Mouse (Mus musculus) CD8-positive naive resting alpha-beta T cell, adult 2 months (primary cell): Measurements from ENCODE around the gene Dhdh.
A peak's percentile ranks its signal among the peaks of the same experiment; 100 is the strongest.

ENCODE experiments used
- DNase-seq, 2 experiments: peaks; one replicate each; pipeline ENCODE4 v3.0.0; 2022; ENCODE audit warnings: low read depth in 2 of 2, low spot score in 2 of 2

Gene Dhdh

DNA sequence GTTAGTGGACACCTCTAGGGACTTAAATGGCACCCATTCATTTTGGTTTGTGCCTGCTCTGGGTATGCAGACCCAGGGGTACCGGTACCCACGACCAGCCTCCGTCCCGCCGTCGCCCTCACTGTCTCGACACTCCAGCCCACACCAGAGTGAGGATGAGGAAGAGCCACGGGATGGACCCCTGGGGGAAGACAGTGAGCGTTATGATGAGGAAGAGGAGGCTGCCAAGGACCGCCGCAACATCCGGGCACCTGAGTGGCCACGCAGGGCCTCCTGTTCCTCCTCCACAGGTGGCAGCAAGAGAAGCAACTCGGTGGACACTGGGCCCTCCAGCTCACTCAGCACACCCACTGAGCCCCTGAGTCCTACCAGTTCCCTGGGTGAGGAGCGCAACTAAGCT, 33.6 kb downstream of the Dhdh start:
- DNase-seq: no peak

GRCm38 (mm10) chr7:45451344-45451982, 37.1 kb downstream of the Dhdh start:
- peak; percentile 78 to 87 for DNase-seq

- DNase-seq: no peak
Observed at GRCm38 (mm10) chr7:45449974-45450373, 38.6 kb downstream of the Dhdh start.

DNA sequence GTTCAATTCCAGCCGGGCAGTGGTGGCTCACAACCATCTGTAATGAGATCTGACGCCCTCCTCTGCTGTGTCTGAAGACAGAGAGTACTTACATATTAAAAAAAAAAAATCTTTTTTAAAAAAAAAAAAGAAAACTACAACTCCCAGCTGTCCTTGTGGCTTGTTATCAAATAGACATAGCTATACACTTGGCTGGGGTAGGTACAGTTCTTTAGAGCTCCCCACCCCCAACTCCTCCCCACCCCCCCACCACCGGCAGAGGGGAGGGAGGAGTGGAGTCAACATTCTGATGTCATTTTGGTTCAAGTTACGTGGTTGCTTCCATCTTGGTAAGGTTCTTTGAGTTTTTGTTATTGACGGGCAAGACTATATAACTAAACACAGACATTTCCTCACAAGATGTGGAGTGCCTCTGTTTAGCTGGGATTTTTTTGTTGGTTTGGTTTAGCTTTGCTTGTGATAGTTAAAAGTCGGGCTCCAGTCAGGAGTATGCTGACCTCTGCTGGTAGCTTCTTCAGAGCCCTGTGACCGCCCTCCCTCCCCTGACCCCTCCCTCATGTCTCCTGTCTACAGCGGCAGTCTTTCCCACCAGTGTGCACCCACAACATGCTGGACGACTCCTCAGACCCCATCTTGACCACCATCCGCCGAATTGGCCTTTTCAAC, 41.1 kb downstream of the Dhdh start:
- no peak for DNase-seq

DNA sequence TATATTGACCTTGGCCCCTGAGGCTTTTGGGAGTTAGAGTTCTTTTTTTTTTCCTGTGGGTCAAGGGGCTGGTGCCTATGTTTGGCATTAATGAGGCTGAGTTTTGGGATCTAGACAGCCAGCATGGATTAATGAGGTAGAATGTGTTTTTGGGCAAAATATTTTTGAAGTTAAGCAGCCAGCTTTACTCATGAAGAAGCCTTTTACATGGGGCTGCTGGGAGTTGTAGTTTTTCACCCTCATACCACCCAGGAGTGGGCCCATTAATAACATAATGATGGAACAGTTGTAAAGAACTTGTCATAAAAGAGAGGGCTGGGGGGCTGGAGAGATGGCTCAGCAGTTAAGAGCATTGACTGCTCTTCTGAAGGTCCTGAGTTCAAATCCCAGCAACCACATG, 42.0 kb downstream of the Dhdh start:
- no peak for DNase-seq

DNA sequence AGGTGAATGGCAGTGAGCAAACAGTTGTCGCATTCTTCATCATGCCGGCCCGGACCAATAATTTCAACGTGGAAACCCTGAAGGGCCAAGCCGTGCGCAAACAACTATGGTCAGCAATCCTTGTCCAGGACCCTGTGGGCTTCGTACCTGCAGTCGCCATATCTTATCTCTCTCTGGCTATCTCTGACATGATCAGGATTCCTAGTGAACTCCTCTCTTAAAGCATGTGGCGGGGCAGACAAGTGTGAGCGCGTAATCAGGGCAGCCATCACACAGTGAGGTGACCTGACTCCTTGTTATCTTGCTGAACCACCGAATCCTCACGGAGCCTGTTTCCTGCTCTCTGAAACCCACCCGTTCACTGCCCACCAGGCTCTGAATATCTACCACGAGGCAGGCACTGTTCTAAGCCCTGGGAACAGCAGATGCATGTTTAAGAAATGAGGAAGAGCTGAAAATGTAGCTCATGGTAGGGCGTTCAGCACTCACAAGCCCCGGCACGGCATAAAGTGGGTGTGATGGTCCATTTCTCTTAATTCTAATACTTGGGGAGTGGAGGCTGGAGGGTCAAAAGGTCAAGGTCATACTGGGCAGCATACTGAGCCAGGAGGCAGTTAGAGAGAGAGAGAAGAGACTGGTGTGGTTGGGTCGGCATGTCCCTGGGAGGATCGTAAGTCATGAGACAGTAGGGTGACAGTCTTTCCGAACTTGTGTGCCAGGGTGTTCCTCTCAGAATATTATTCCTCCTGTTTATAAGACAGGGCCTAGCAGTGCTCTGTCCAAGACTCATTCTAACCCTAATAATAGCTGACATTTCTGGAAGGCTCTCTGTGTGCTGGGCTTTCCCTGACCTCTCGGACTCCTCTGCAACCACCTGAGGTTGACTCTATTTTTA, 44.8 kb downstream of the Dhdh start:
- DNase-seq: no peak

DNA sequence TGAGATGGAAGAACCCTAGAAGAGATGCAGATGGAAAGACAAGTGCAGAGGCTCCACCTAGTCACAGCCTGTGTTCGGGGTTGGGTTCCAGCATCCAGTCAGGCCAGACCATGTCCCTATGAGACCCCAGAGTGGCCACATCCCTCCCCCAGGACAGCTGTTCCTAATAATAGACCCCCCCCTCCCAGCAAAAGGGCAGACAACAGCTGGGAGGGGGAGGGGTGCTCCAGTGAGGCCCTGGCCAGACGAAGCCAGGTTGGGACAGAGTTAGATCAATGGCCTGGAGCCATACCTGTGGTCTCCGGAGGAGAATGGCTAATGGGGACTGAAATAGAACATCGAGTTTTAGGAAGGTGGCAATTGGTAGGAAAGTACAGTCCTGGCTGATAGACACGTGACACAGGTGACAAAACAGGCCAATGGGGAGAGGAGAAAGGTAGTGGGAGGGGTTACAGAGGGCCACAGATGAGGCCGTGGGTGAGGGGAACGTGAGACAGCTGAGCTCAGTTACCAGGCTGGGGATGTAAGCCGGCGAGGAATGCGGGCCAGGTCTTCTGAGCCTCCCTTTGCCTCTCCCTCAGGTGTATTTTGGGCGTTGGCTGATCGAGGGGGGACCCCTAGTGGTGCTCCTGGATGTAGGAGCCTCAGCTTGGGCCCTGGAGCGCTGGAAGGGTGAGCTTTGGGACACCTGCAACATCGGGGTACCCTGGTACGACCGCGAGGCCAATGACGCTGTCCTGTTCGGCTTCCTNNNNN, 50.9 kb downstream of the Dhdh start, which contains the start of gene Ruvbl2:
TSS of gene Ruvbl2 (minus strand) at position 576 of the 756 bp plus-strand sequence.
- DNase-seq: no peak

DNA sequence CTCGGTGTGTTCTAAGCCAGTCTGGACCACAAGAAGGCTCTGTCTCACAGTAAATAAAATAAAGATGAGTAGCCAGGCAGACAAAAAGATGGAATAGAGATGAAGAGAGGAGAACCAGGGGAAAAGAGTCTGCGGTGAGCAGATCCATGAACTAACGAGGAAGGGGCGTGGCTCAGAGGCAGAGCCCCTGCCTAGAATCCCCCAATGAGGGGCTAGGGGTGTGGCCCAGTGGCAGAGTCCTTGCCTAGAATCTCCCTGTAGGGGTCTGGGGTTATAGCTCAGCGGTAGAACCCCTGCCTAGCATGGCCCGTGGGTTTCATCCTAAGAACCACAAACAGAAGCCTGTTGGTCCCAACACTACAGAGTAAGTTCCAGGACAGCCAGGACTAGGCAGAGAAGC, 51.6 kb downstream of the Dhdh start:
- no peak for DNase-seq

GRCm38 (mm10) chr7:45436444-45436843, 52.2 kb downstream of the Dhdh start:
- no peak for DNase-seq

GRCm38 (mm10) chr7:45435038-45435437, 53.6 kb downstream of the Dhdh start:
- DNase-seq: no peak

- peak; percentile 100 for DNase-seq
Observed at GRCm38 (mm10) chr7:45434203-45435015, 54.2 kb downstream of the Dhdh start, which contains the start of gene Gys1. TSS of gene Gys1 (plus strand) at chr7:45434844.

DNA sequence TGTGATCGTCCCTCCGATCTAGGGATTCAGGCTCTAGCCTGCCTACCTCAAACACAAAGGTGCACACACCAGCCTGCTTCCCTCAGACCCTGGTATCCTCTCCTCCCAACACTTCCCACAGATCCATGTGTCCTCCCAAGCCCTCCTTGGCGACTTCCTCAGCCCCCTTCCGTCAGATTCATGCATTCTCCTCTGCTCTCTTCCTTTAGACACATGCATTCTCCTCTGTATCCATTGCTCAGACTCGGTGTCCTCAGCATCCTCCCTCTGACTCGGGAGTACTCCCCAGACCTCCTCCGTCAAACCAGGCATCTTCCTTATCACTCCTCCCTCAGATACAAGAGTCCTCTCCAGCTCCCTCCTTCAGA, 54.8 kb downstream of the Dhdh start:
- DNase-seq: no peak

DNA sequence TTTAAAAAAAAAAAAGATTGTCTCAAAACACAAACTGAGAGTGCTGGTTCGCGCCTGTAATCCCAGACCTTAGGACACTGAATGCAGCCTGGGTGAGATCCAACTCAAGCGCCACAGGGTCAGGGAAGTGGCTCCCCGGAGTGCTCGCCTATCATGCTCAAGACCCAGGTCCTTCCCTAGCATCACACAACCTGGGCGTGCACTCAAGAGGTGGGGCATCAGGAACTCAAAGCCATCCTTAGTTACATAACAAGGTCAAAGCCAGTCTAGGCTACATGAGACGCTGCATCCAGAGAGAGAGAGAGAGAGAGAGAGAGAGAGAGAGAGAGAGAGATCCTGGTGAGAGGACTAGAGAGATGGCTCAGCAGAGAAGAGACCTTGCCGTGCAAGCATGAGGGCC, 62.0 kb downstream of the Dhdh start:
- DNase-seq: no peak

GRCm38 (mm10) chr7:45421194-45421593, 67.4 kb downstream of the Dhdh start:
- DNase-seq: no peak
